Mouse (Mus musculus): ENCODE results near the gene Calr. TPM values are rescaled to one million over a fixed set of nuclear protein-coding genes. Genes with fewer than 3 reads are reported as not detected.

Calr gene
- polyA plus RNA-seq, 1 experiment from 2014 or later, result 514 TPM

DNA sequence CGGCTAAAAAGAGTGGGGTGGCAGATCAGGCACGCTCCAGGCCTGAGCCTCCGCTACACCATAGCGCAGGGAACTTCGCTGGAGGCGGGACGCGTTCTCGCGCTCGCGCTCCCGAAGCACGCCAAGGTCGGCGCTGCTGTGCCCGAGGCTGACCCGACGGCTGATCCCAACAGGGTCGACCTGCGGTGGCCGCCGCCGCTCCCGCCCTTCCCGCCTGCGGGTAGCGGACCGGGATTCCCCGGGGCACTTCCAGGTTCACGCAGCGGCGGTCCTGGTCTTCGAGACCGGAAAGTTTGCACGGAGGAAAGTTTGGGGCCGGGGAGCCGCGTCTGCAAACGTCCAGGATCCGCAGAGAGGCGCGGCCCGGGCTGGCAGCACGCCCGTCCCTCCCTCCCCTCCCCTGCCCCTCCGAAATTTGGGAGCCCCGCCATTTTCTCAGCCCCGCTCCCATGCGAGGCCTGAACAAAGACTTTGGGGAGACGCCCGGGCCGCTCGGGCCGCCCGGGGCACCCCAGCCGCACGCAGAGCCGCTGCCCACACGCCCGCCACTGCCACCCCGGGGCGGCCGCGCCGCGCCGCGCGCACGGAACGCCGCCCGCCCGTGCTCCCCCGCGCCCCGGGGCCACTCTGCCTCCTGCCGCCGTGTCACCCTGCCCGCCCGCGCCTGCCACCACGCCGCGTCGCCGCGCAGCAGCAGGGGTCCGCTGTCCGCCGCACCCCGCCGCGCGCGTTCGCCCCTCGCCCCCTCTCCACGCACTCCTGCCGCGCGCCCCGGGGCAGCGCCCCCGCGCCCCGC is 47.4 kb downstream of the Calr start:
- ATAC-seq, result peak; percentile 3; the same call in 1 of the 2 replicates
- peak overlapping the region; percentile 96 for H3K9ac ChIP-seq (ENCODE audit: low read length)

DNA sequence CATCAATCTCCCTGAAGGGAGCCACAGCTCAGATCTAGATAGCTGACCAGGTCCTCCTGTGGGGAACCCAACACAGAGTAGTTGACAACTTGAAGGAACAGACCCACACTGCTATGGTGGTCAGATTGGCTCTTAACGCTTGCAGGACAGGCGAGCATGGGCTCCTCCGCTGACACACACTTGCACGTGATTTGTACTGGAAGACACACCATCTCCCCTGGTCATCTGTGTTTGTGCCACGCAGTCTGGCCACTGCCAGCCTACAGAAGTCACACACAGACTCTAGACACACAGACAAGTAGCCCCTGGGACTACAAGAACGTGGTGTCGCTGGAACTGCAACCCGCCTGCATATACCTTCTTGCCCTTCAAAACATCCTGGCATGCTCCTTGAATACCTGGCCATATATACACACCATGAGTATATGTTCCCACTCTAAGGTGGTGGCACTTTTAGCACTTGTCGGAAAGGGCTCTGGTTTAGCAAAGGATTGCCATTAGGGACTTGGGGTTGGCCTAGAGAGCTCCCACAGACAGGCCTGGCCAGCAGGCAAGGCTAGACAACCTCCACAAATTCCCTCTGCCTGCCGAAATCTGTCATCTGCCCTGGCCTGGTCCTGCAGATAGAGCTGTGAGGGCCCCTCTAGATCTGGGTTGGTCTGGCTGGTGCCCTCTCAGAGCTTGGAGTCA is 48.1 kb downstream of the Calr start:
- no peaks in the 10 kb centered on the region for H3K9me3 ChIP-seq (replicated peaks; ENCODE audit: control insufficient read depth, low read length)
- DNase-seq (ENCODE audit: low spot score) (no peak), ATAC-seq (no peak)
- peaks cover 36% of the 10 kb centered on the region for H3K4me1 ChIP-seq (ENCODE audit: control insufficient read depth, insufficient read depth, low read length)
- H3K9ac ChIP-seq (ENCODE audit: low read length), result peak overlapping the region; percentile 96
- H3K27ac ChIP-seq (ENCODE audit: low read depth, low read length), result peak overlapping the region; percentile 97
- peak overlapping the region; percentile 60 for H3K4me3 ChIP-seq (ENCODE audit: low read depth, low read length)
- 30% methylated on average over 10 of the region's 10 CpGs for WGBS
- peaks cover 11% of the 10 kb centered on the region; the same call in 1 of the 2 replicates for H3K36me3 ChIP-seq (ENCODE audit: control insufficient read depth, insufficient read depth, low read length)
- H3K4me2 ChIP-seq (ENCODE audit: low read length), result peak overlapping the region; percentile 77
- H3K27me3 ChIP-seq (replicated peaks; ENCODE audit: control insufficient read depth, insufficient read depth, low read length), result peaks cover 23% of the 10 kb centered on the region

More for the DNA sequence above, 47.4 kb downstream of the Calr start:
- peak overlapping the region; percentile 60 for H3K4me3 ChIP-seq (ENCODE audit: low read depth, low read length)
- peaks cover 11% of the 10 kb centered on the region; the same call in 1 of the 2 replicates for H3K36me3 ChIP-seq (ENCODE audit: control insufficient read depth, insufficient read depth, low read length)
- peak; percentile 69 for DNase-seq (ENCODE audit: low spot score)
- H3K4me2 ChIP-seq (ENCODE audit: low read length), result peak overlapping the region; percentile 77
- H3K4me1 ChIP-seq (ENCODE audit: control insufficient read depth, insufficient read depth, low read length), result peaks cover 36% of the 10 kb centered on the region
- H3K27me3 ChIP-seq (replicated peaks; ENCODE audit: control insufficient read depth, insufficient read depth, low read length), result peaks cover 23% of the 10 kb centered on the region
- under 1% methylated on average over 49 of the region's 108 CpGs for WGBS
- H3K27ac ChIP-seq (ENCODE audit: low read depth, low read length), result peak overlapping the region; percentile 97
- H3K9me3 ChIP-seq (replicated peaks; ENCODE audit: control insufficient read depth, low read length), result no peaks in the 10 kb centered on the region

DNA sequence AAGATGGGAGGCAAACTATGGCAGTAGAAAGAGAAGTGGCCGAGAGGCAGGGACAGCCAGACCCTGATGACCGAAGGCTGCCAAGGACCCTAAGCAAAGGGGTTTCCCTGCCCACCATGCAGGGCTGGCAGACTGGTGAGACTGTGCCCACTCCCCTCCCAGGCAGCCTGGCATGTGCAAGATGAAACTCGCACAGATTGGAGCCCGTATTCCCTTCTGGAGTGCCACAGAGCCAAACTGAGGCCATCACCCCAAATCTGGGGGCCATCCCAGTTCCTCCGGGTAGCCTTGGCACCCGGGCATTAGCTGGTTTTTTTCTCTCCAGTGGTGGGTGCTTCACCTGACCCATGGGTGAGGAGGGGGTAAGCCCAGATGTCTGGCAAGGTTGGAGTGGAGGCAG is 48.8 kb downstream of the Calr start:
- H3K4me2 ChIP-seq (ENCODE audit: low read length), result peak overlapping the region; percentile 77
- H3K4me1 ChIP-seq (ENCODE audit: control insufficient read depth, insufficient read depth, low read length), result peaks cover 40% of the 10 kb centered on the region
- ATAC-seq, result no peak
- DNase-seq (ENCODE audit: low spot score), result peak; percentile 77
- peak overlapping the region; percentile 96 for H3K9ac ChIP-seq (ENCODE audit: low read length)
- H3K36me3 ChIP-seq (ENCODE audit: control insufficient read depth, insufficient read depth, low read length), result peaks cover 11% of the 10 kb centered on the region; the same call in 1 of the 2 replicates
- peaks cover 23% of the 10 kb centered on the region for H3K27me3 ChIP-seq (replicated peaks; ENCODE audit: control insufficient read depth, insufficient read depth, low read length)
- WGBS, result 53% methylated on average over 6 of the region's 6 CpGs
- H3K27ac ChIP-seq (ENCODE audit: low read depth, low read length), result peak overlapping the region; percentile 97
- no peaks in the 10 kb centered on the region for H3K9me3 ChIP-seq (replicated peaks; ENCODE audit: control insufficient read depth, low read length)
- peak overlapping the region; percentile 60 for H3K4me3 ChIP-seq (ENCODE audit: low read depth, low read length)

DNA sequence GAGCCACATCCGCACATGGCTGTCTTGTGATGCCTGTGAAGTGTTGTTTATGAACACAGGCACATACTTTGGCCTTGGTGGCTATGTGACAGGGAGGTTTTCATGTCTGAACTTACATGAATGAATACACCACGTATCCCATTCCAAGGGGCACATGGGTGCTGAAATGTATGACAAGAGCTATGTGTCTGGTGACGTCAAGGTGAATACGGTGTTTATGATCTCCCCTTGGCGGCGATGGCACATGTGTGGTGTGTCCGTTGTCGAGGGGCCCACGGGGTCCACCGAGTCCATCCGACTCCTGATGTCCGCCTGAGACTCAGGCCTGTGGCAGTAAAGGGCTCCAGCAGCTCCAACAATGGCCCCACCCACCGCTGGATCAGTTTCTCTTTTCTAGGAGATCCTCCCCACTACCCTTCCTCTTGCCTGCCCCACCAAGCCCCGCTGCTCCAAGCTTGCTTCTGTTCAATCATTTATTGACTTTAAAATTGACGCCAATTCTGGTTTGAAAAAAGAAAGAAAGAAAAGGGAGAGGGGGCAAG is 49.4 kb downstream of the Calr start:
- Histone ChIP-seq H3K4me3 (ENCODE audit: low read depth, low read length) (peak overlapping the region; percentile 60), H3K9me3 (replicated peaks; ENCODE audit: control insufficient read depth, low read length) (no peaks in the 10 kb centered on the region), H3K27me3 (replicated peaks; ENCODE audit: control insufficient read depth, insufficient read depth, low read length) (peaks cover 23% of the 10 kb centered on the region), H3K4me1 (ENCODE audit: control insufficient read depth, insufficient read depth, low read length) (peaks cover 44% of the 10 kb centered on the region), H3K36me3 (ENCODE audit: control insufficient read depth, insufficient read depth, low read length) (peaks cover 11% of the 10 kb centered on the region; the same call in 1 of the 2 replicates), H3K9ac (ENCODE audit: low read length) (peak overlapping the region; percentile 96), H3K4me2 (ENCODE audit: low read length) (peak overlapping the region; percentile 77), H3K27ac (ENCODE audit: low read depth, low read length) (peak overlapping the region; percentile 97)
- 60% methylated on average over 15 of the region's 15 CpGs for WGBS
- DNase-seq (ENCODE audit: low spot score), result no peak
- ATAC-seq, result no peak

DNA sequence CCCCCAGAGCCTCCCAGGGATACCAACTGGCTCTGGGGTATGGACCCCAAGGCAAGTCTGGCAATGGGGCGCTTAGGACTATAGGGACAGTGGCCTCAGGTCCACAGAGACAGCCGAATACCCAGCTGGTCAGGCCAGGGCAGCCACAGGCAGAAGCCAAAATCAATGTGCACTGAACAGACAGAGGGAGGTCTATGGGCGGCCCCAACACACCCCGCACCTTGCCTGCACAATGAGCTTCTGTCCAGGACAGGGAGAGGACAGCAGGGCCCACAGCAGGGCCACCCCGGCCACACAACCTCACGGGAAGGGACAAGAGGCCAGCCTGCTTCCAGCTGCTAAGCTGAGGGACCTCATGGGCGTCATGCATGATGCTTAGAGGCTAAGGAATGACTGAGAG is 52.2 kb downstream of the Calr start:
- H3K27ac ChIP-seq (ENCODE audit: low read depth, low read length), result peak overlapping the region; percentile 95
- DNase-seq (ENCODE audit: low spot score) (peak; percentile 31), ATAC-seq (peak; percentile 8)
- H3K9ac ChIP-seq (ENCODE audit: low read length), result peak overlapping the region; percentile 47
- peaks cover 31% of the 10 kb centered on the region for H3K27me3 ChIP-seq (replicated peaks; ENCODE audit: control insufficient read depth, insufficient read depth, low read length)
- H3K36me3 ChIP-seq (ENCODE audit: control insufficient read depth, insufficient read depth, low read length), result peaks cover 11% of the 10 kb centered on the region; the same call in 1 of the 2 replicates
- no peaks in the 10 kb centered on the region for H3K9me3 ChIP-seq (replicated peaks; ENCODE audit: control insufficient read depth, low read length)
- peak overlapping the region; percentile 34 for H3K4me2 ChIP-seq (ENCODE audit: low read length)
- H3K4me1 ChIP-seq (ENCODE audit: control insufficient read depth, insufficient read depth, low read length), result peaks cover 56% of the 10 kb centered on the region
- 26% methylated on average over 7 of the region's 7 CpGs for WGBS
- no peak overlapping the region for H3K4me3 ChIP-seq (ENCODE audit: low read depth, low read length)

DNA sequence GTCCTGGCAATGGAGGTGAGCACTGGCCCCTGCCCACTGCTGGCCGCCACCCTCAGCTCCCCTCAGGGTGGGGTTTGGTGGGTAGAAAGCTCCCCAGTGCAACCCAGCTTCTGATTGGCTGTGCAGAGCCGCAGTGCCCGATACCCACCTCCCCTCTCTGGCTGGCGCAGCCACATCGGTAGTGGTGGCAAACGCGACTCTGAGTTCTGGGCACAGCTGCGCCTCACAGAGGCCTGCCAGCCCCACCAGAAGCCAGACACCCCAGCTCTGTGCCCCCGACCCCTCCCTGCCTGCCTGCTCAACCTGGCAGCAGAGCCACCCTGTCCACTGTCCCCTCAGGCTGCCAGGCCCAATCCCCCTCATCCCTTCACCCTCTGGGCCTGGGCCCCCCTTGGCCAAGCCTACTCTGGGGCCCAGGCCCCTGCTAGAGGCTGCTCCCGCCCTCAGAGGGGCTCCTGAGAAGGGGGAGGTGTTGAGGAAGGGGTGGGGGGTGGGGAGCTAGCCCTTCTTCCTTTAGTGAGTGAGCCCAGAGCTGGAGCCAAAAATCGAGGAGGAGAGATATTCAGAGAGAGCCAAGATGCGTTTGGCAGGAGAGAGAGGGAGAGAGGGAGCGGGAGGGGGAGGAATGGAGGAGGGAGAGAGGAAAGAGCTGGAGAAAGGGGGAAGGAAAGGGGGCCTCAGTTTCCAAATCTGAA is 52.8 kb downstream of the Calr start:
- peaks cover 11% of the 10 kb centered on the region; the same call in 1 of the 2 replicates for H3K36me3 ChIP-seq (ENCODE audit: control insufficient read depth, insufficient read depth, low read length)
- ATAC-seq (peak; percentile 85), DNase-seq (ENCODE audit: low spot score) (peak; percentile 95)
- H3K4me1 ChIP-seq (ENCODE audit: control insufficient read depth, insufficient read depth, low read length), result peaks cover 61% of the 10 kb centered on the region
- H3K9ac ChIP-seq (ENCODE audit: low read length), result peak overlapping the region; percentile 56
- 27% methylated on average over 12 of the region's 13 CpGs for WGBS
- peak overlapping the region; percentile 3 for H3K4me3 ChIP-seq (ENCODE audit: low read depth, low read length)
- H3K9me3 ChIP-seq (replicated peaks; ENCODE audit: control insufficient read depth, low read length), result no peaks in the 10 kb centered on the region
- H3K27me3 ChIP-seq (replicated peaks; ENCODE audit: control insufficient read depth, insufficient read depth, low read length), result peaks cover 36% of the 10 kb centered on the region
- H3K27ac ChIP-seq (ENCODE audit: low read depth, low read length), result peak overlapping the region; percentile 95
- peak overlapping the region; percentile 38 for H3K4me2 ChIP-seq (ENCODE audit: low read length)

DNA sequence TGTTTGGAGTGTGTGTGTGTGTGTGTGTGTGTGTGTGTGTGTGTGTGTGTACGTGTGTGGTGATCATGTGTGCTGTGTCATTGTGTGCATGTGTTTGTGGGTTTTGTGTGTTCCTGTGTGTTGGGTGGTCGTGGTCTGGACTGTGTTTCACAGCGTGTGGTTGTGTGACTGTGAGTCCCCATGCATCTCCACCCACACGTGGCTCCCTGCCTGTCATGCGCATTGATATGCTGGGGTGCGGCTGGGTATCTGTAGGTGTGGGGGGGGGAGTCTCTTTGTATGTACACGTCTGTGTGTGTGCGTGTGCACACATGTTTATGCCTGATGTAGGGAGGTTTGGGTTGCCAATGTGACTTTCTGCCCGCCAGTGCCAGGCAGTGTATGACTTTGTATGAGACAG is 53.6 kb downstream of the Calr start:
- peak overlapping the region; percentile 38 for H3K4me2 ChIP-seq (ENCODE audit: low read length)
- ATAC-seq, result no peak
- no peaks in the 10 kb centered on the region for H3K9me3 ChIP-seq (replicated peaks; ENCODE audit: control insufficient read depth, low read length)
- WGBS, result 71% methylated on average over 9 of the region's 9 CpGs
- peaks cover 11% of the 10 kb centered on the region; the same call in 1 of the 2 replicates for H3K36me3 ChIP-seq (ENCODE audit: control insufficient read depth, insufficient read depth, low read length)
- DNase-seq (ENCODE audit: low spot score), result no peak
- peak overlapping the region; percentile 56 for H3K9ac ChIP-seq (ENCODE audit: low read length)
- H3K27ac ChIP-seq (ENCODE audit: low read depth, low read length), result peak overlapping the region; percentile 95
- H3K4me3 ChIP-seq (ENCODE audit: low read depth, low read length), result no peak overlapping the region; the same call in 1 of the 2 replicates
- peaks cover 31% of the 10 kb centered on the region; the same call in 1 of the 2 replicates for H3K27me3 ChIP-seq (replicated peaks; ENCODE audit: control insufficient read depth, insufficient read depth, low read length)
- peaks cover 62% of the 10 kb centered on the region for H3K4me1 ChIP-seq (ENCODE audit: control insufficient read depth, insufficient read depth, low read length)

DNA sequence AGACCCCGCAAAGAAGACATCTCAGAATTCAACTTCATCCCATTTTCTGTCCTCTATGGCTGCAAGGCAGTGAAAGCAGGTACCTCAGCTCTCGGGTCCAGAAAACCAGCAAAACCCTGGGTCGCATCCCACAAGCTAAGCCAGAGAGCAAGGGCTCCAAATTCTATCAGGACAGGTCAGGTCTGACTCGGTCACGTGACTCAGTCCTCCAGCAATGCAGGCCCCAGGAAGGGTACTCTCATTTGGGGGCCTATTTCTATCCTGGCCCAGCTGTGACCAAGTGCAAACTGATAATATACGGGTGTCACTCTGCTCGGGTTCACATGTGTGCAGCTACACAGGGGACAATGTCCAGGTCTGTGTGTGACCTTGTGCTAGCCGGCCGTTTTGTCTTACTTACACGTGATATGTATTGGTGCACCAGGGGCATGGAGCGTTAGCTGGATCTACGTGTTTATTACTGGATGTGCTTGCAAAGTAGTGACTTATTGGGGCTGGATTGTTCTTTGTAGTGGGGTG is 54.2 kb downstream of the Calr start:
- peaks cover 11% of the 10 kb centered on the region; the same call in 1 of the 2 replicates for H3K36me3 ChIP-seq (ENCODE audit: control insufficient read depth, insufficient read depth, low read length)
- WGBS, result 69% methylated on average over 12 of the region's 12 CpGs
- H3K9me3 ChIP-seq (replicated peaks; ENCODE audit: control insufficient read depth, low read length), result no peaks in the 10 kb centered on the region
- H3K4me1 ChIP-seq (ENCODE audit: control insufficient read depth, insufficient read depth, low read length), result peaks cover 60% of the 10 kb centered on the region
- no peak overlapping the region for H3K4me2 ChIP-seq (ENCODE audit: low read length)
- peak overlapping the region; percentile 95 for H3K27ac ChIP-seq (ENCODE audit: low read depth, low read length)
- no peak overlapping the region for H3K4me3 ChIP-seq (ENCODE audit: low read depth, low read length)
- H3K27me3 ChIP-seq (replicated peaks; ENCODE audit: control insufficient read depth, insufficient read depth, low read length), result peaks cover 28% of the 10 kb centered on the region; the same call in 1 of the 2 replicates
- DNase-seq (ENCODE audit: low spot score) (no peak), ATAC-seq (no peak)
- no peak overlapping the region for H3K9ac ChIP-seq (ENCODE audit: low read length)
